Mouse (Mus musculus) C2C12 (cell line): ENCODE measurements at regions not wholly inside any gene's neighbourhood (a gene's known extent, or its start where the extent isn't known, plus 50 kb on each side); places are given as distances from the start of the nearest gene placed in this dataset.

Experiments
- H3K27me3 ChIP-seq: one replicate; pipeline ENCODE4 v1.6.1; 2011; ENCODE audit not compliant: control insufficient read depth, insufficient read depth, insufficient read length
- H3K36me3 ChIP-seq: one replicate; pipeline ENCODE4 v1.6.1; 2011; ENCODE audit not compliant: control insufficient read depth, insufficient read depth
- H3K4me3 ChIP-seq: one replicate; pipeline ENCODE4 v1.5.1; 2011; ENCODE audit warnings: mild to moderate bottlenecking, control low read depth; ENCODE audit not compliant: poor library complexity, insufficient read depth, severe bottlenecking
- H3K79me2 ChIP-seq: one replicate; pipeline ENCODE4 v1.6.1; 2011; ENCODE audit not compliant: control insufficient read depth, insufficient read depth
- H3K79me3 ChIP-seq: one replicate; pipeline ENCODE4 v1.6.1; 2011; ENCODE audit warnings: low read depth, control low read depth
- H3ac ChIP-seq: one replicate; pipeline ENCODE3; 2011; ENCODE audit warnings: low read depth; ENCODE audit not compliant: control insufficient read depth, insufficient read length
- CEBPB ChIP-seq: IDR thresholded peaks from one replicate; pipeline ENCODE4 v1.6.1; 2011; ENCODE audit warnings: low read depth, mild to moderate bottlenecking, control low read depth, moderate library complexity
- CTCF ChIP-seq: IDR thresholded peaks from one replicate; pipeline ENCODE4 v1.5.1; 2011; ENCODE audit not compliant: control insufficient read depth, insufficient read depth, insufficient read length
- FOSL1 ChIP-seq: IDR thresholded peaks from one replicate; pipeline ENCODE4 v1.8.0; 2011; ENCODE audit warnings: mild to moderate bottlenecking, low read length; ENCODE audit not compliant: poor library complexity, insufficient read depth, severe bottlenecking
- MAX ChIP-seq: IDR thresholded peaks from one replicate; pipeline ENCODE4 v1.6.1; 2011; ENCODE audit warnings: mild to moderate bottlenecking, control low read depth
- MYOD1 ChIP-seq: IDR thresholded peaks from one replicate; pipeline ENCODE4 v1.6.1; 2011; ENCODE audit warnings: low read depth; ENCODE audit not compliant: control insufficient read depth, insufficient read length
- MYOG ChIP-seq: IDR thresholded peaks from one replicate; pipeline ENCODE4 v1.6.1; 2011; ENCODE audit not compliant: control insufficient read depth, insufficient read length; ENCODE audit errors: extremely low read depth
- USF1 ChIP-seq: IDR thresholded peaks from one replicate; pipeline ENCODE4 v1.6.1; 2011; ENCODE audit warnings: low read depth, mild to moderate bottlenecking, control low read depth, moderate library complexity

GRCm38 (mm10) chr15:97528291-97529050 is 177.2 kb downstream of the Rpap3 start:
- no peak overlapping the region for H3K4me3 ChIP-seq
- H3K36me3 ChIP-seq = no peaks in the 10 kb centered on the region
- H3K79me3 ChIP-seq = no peaks in the 10 kb centered on the region
- no peaks in the 10 kb centered on the region for H3K79me2 ChIP-seq
- H3K27me3 ChIP-seq = no peaks in the 10 kb centered on the region
- TF ChIP-seq CTCF = no peak
- no peak for TF ChIP-seq MYOG
- no peak for TF ChIP-seq USF1
- no peak for TF ChIP-seq MAX
- no peak for TF ChIP-seq CEBPB
- TF ChIP-seq FOSL1 = no peak
- TF ChIP-seq MYOD1 = no peak
- no peak overlapping the region for H3ac ChIP-seq

GRCm38 (mm10) chr15:97520395-97520794 is 185.2 kb downstream of the Rpap3 start:
- Histone ChIP-seq H3K79me2 (no peaks in the 10 kb centered on the region), H3K4me3 (no peak overlapping the region), H3ac (no peak overlapping the region), H3K27me3 (no peaks in the 10 kb centered on the region), H3K79me3 (no peaks in the 10 kb centered on the region), H3K36me3 (no peaks in the 10 kb centered on the region)
- TF ChIP-seq MYOD1 = no peak
- no peak for TF ChIP-seq USF1
- no peak for TF ChIP-seq CTCF
- no peak for TF ChIP-seq MAX
- TF ChIP-seq FOSL1 = no peak
- no peak for TF ChIP-seq CEBPB
- no peak for TF ChIP-seq MYOG

- Histone ChIP-seq H3K4me3 (no peak overlapping the region), H3K79me3 (no peaks in the 10 kb centered on the region), H3K27me3 (no peaks in the 10 kb centered on the region), H3K79me2 (no peaks in the 10 kb centered on the region), H3K36me3 (no peaks in the 10 kb centered on the region), H3ac (no peak overlapping the region)
- no peak for TF ChIP-seq MYOG
- no peak for TF ChIP-seq MYOD1
- TF ChIP-seq CEBPB = no peak
- TF ChIP-seq FOSL1 = no peak
- TF ChIP-seq CTCF = no peak
- TF ChIP-seq USF1 = no peak
- no peak for TF ChIP-seq MAX
Measured at GRCm38 (mm10) chr15:97519919-97520345, 185.7 kb downstream of the Rpap3 start.

- TF ChIP-seq CEBPB (no peak), MYOG (no peak), CTCF (no peak), FOSL1 (no peak), MAX (no peak), MYOD1 (no peak), USF1 (no peak)
- Histone ChIP-seq H3ac (no peak overlapping the region), H3K27me3 (no peaks in the 10 kb centered on the region), H3K79me3 (no peaks in the 10 kb centered on the region), H3K36me3 (no peaks in the 10 kb centered on the region), H3K4me3 (no peak overlapping the region), H3K79me2 (no peaks in the 10 kb centered on the region)
Measured at GRCm38 (mm10) chr15:97517926-97518325, 187.7 kb downstream of the Rpap3 start.

GRCm38 (mm10) chr15:97517188-97517587 is 188.4 kb downstream of the Rpap3 start:
- H3K36me3 ChIP-seq = no peaks in the 10 kb centered on the region
- H3ac ChIP-seq = no peak overlapping the region
- H3K79me3 ChIP-seq = no peaks in the 10 kb centered on the region
- no peak overlapping the region for H3K4me3 ChIP-seq
- TF ChIP-seq CTCF (no peak), FOSL1 (no peak), MYOD1 (no peak), USF1 (no peak)
- H3K27me3 ChIP-seq = no peaks in the 10 kb centered on the region
- H3K79me2 ChIP-seq = no peaks in the 10 kb centered on the region
